13 mouse cellular contexts compared by ENCODE assay signal in genomic region chr1:135929876-135930275, GRCm38 (mm10). TPM values are rescaled to one million over a fixed set of nuclear protein-coding genes. Genes with fewer than 3 reads are reported as not detected.
DNase-seq lines count a peak whose midpoint lies in the region; ATAC-seq and TF ChIP-seq lines count a peak whose summit lies in the region.
"Had no signal": no experiment of that assay in that cellular context is flagged by ENCODE, and none has a peak within 500 bp of the region (broad histone marks: within the 10 kb centered on the region; RNA-seq: fewer than 3 reads in every experiment).

No protein-coding gene starts in this region.

- H3K4me3 ChIP-seq in forebrain, postnatal 0 days (ENCODE audit: low read depth, low read length), result no peak overlapping the region
- H3K4me3 ChIP-seq in forebrain, embryonic 11.5 days (ENCODE audit: low read depth, low read length), result no peak overlapping the region
- H3K4me3 ChIP-seq in midbrain, embryonic 13.5 days (replicated peaks), result no peak overlapping the region
- no peak overlapping the region for H3K4me3 ChIP-seq in midbrain, embryonic 10.5 days

- no peaks in the 10 kb centered on the region for H3K27me3 ChIP-seq in forebrain, postnatal 0 days (ENCODE audit: insufficient read depth, low read length)
- H3K27me3 ChIP-seq in forebrain, embryonic 11.5 days (ENCODE audit: control insufficient read depth, insufficient read depth, low read length), result no peaks in the 10 kb centered on the region; the same call in 1 of the 2 replicates
- H3K27me3 ChIP-seq in midbrain, embryonic 13.5 days, result peaks cover 6% of the 10 kb centered on the region; the same call in 1 of the 2 replicates
- H3K27me3 ChIP-seq in midbrain, embryonic 10.5 days (ENCODE audit: low read depth, poor library complexity, severe bottlenecking), result peaks cover 11% of the 10 kb centered on the region

- H3K36me3 ChIP-seq in forebrain, postnatal 0 days (ENCODE audit: insufficient read depth), result no peaks in the 10 kb centered on the region
- H3K36me3 ChIP-seq in forebrain, embryonic 11.5 days (ENCODE audit: control insufficient read depth, insufficient read depth, low read length), result no peaks in the 10 kb centered on the region
- no peaks in the 10 kb centered on the region for H3K36me3 ChIP-seq in midbrain, embryonic 13.5 days
- H3K36me3 ChIP-seq in midbrain, embryonic 10.5 days, result no peaks in the 10 kb centered on the region

- no peaks in the 10 kb centered on the region for H3K9me3 ChIP-seq in forebrain, postnatal 0 days (ENCODE audit: low read length)
- H3K9me3 ChIP-seq in forebrain, embryonic 11.5 days (ENCODE audit: control insufficient read depth, low read length), result no peaks in the 10 kb centered on the region
- no peaks in the 10 kb centered on the region for H3K9me3 ChIP-seq in midbrain, embryonic 13.5 days
- no peaks in the 10 kb centered on the region for H3K9me3 ChIP-seq in midbrain, embryonic 10.5 days (replicated peaks)

- peak; percentile 62 for DNase-seq in forebrain, postnatal 0 days
- no peak for DNase-seq in forebrain, embryonic 11.5 days (ENCODE audit: low spot score)
- no peak for DNase-seq in midbrain, embryonic 10.5 days (ENCODE audit: low spot score)
- peak; percentile 60 for DNase-seq in brain, embryonic 14.5 days (ENCODE audit: low read depth)
- DNase-seq in right cerebral cortex, postnatal 4 days, result peak; percentile 29
- no peak for DNase-seq in adipocyte (ENCODE audit: low spot score)
- DNase-seq in testis, postnatal 10 days (ENCODE audit: low spot score), result no peak
- DNase-seq: heart, adult 11 months; heart, postnatal 10 days; kidney, adult 8-10 months; lung, postnatal 10 days had no signal

- no peak for TF ChIP-seq POLR2A in brain, embryonic 14.5 days (IDR thresholded peaks at IDR 0.05; ENCODE audit: borderline replicate concordance, extremely low read depth, insufficient read depth, insufficient read length, poor library complexity, severe bottlenecking)

- H3K4me1 ChIP-seq in forebrain, postnatal 0 days (ENCODE audit: insufficient read depth), result no peaks in the 10 kb centered on the region
- no peaks in the 10 kb centered on the region for H3K4me1 ChIP-seq in forebrain, embryonic 11.5 days (replicated peaks; ENCODE audit: control insufficient read depth, insufficient read depth, low read length)
- H3K4me1 ChIP-seq in midbrain, embryonic 13.5 days (replicated peaks), result 0 out of 2 replicates have a peak, but pooled peaks cover 4% of the 10 kb centered on the region
- peaks cover 10% of the 10 kb centered on the region for H3K4me1 ChIP-seq in midbrain, embryonic 10.5 days

- no peak for TF ChIP-seq CTCF in forebrain, postnatal 0 days (IDR thresholded peaks at IDR 0.05; ENCODE audit: low read depth)
- TF ChIP-seq CTCF in brain, embryonic 14.5 days (IDR thresholded peaks at IDR 0.05; ENCODE audit: borderline replicate concordance, extremely low read depth, insufficient read depth, insufficient read length), result no peak

- peak; percentile 69 for ATAC-seq in forebrain, postnatal 0 days
- no peak for ATAC-seq in forebrain, embryonic 11.5 days (replicated peaks; ENCODE audit: low FRiP score)
- ATAC-seq in midbrain, embryonic 13.5 days, result 0 out of 2 replicates have a peak, but pooled peaks have one; percentile 20

- no peak overlapping the region for H3K4me2 ChIP-seq in forebrain, postnatal 0 days (ENCODE audit: low read depth)
- H3K4me2 ChIP-seq in forebrain, embryonic 11.5 days (ENCODE audit: low read depth, low read length, severe bottlenecking), result no peak overlapping the region
- H3K4me2 ChIP-seq in midbrain, embryonic 13.5 days (replicated peaks), result no peak overlapping the region

- no peak overlapping the region for H3K27ac ChIP-seq in forebrain, postnatal 0 days (ENCODE audit: low read depth, low read length)
- H3K27ac ChIP-seq in forebrain, embryonic 11.5 days (ENCODE audit: low read depth, low read length), result no peak overlapping the region
- no peak overlapping the region for H3K27ac ChIP-seq in midbrain, embryonic 13.5 days
- H3K27ac ChIP-seq in midbrain, embryonic 10.5 days (replicated peaks), result no peak overlapping the region

- WGBS in forebrain, postnatal 0 days, result 40% methylated on average over 3 of the region's 3 CpGs
- WGBS in forebrain, embryonic 11.5 days, result 57% methylated on average over 3 of the region's 3 CpGs
- 50% methylated on average over 3 of the region's 3 CpGs for WGBS in midbrain, embryonic 13.5 days
- 62% methylated on average over 3 of the region's 3 CpGs for WGBS in midbrain, embryonic 10.5 days

- H3K9ac ChIP-seq in forebrain, postnatal 0 days, result no peak overlapping the region
- no peak overlapping the region for H3K9ac ChIP-seq in forebrain, embryonic 11.5 days (ENCODE audit: low read length)
- H3K9ac ChIP-seq in midbrain, embryonic 13.5 days (replicated peaks), result no peak overlapping the region

RNA-seq across cellular contexts. Expression of gene Pkp1, which starts 10.9 kb away (rescaled TPM):
- 0.10 TPM in 1 of 2 replicates, not detected in the other for total RNA-seq in forebrain, postnatal 0 days (2014; rRNA removed)
- 0.04 and 0.06 TPM in 2 replicates for polyA plus RNA-seq in forebrain, postnatal 0 days (2015; fragmentation: Nextera tagmentation; extraction: Ambion mirVana)
- polyA plus RNA-seq in forebrain, embryonic 11.5 days (2014; fragmentation: Nextera tagmentation; extraction: Ambion mirVana), result 0.11 TPM in 1 of 2 replicates, not detected in the other
- polyA plus RNA-seq in midbrain, embryonic 13.5 days (2015; fragmentation: Nextera tagmentation; extraction: Ambion mirVana), result not detected in 2 replicates
- not detected in 2 replicates for polyA plus RNA-seq in midbrain, embryonic 10.5 days (2016; fragmentation: Nextera tagmentation; extraction: Ambion mirVana)
- polyA plus RNA-seq in brain, embryonic 14.5 days (2012; rRNA removed), result 1.8 and 2.6 TPM in 2 replicates
- total RNA-seq: layer of hippocampus, postnatal 25 days had no signal

Comparison
In these comparisons a context has a peak if more than half of its experiments do, and no peak if none do; other contexts are left out.
1. DNase-seq: peak in forebrain, postnatal 0 days (single experiment), brain, embryonic 14.5 days (single experiment) and right cerebral cortex, postnatal 4 days (single experiment); none in forebrain, embryonic 11.5 days (single experiment), midbrain, embryonic 10.5 days (single experiment), adipocyte (single experiment) and testis, postnatal 10 days (single experiment).